In the genomic region with DNA sequence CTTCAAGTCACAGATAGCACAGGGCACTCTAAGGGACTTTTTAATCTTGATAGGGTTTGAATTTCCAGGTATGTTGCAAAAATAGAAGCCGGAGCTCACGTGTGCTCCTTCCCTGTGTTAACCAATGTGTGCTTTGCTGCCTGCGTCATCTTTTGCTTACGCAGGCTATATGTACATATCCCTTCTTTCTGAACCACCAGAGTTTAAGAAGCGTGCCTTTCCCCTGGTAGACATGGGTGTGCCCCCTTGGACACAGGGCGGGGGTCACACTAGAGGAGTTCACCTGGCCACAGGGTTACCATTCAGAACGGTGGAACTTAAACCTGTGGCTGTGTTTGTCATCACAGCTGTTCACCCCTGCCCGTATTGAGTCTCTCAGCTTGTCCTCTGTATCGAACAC, we compare ENCODE assay signal across 25 mouse cellular contexts. TPM values are rescaled to one million over a fixed set of nuclear protein-coding genes. Genes with fewer than 3 reads are reported as not detected.
A peak's percentile ranks its signal among the peaks of the same experiment; 100 is the strongest.
DNase-seq lines count a peak whose midpoint lies in the region; ATAC-seq and TF ChIP-seq lines count a peak whose summit lies in the region.
"Had no signal": no experiment of that assay in that cellular context is flagged by ENCODE, and none has a peak within 500 bp of the region (broad histone marks: within the 10 kb centered on the region; RNA-seq: fewer than 3 reads in every experiment).

No protein-coding gene starts in this region.

- H3K27ac ChIP-seq in stomach, embryonic 14.5 days (ENCODE audit: low read length): no peak overlapping the region; the same call in 1 of the 2 replicates
- H3K27ac ChIP-seq in stomach, embryonic 15.5 days: peak overlapping the region; percentile 61; the same call in 1 of the 2 replicates
- H3K27ac ChIP-seq in stomach, postnatal 0 days (replicated peaks): peak overlapping the region; percentile 49
- H3K27ac ChIP-seq: embryonic facial prominence, embryonic 13.5 days; embryonic facial prominence, embryonic 15.5 days; forebrain, embryonic 13.5 days had no signal

- H3K4me3 ChIP-seq in stomach, embryonic 14.5 days (ENCODE audit: low read depth, low read length): no peak overlapping the region
- no peak overlapping the region for H3K4me3 ChIP-seq in stomach, embryonic 15.5 days (replicated peaks)
- H3K4me3 ChIP-seq in stomach, postnatal 0 days (ENCODE audit: low read depth, low read length): no peak overlapping the region
- H3K4me3 ChIP-seq: embryonic facial prominence, embryonic 13.5 days; embryonic facial prominence, embryonic 15.5 days; erythroblast, embryonic 14.5 days; forebrain, embryonic 13.5 days had no signal

- WGBS in stomach, embryonic 14.5 days: 68% methylated on average over 9 of the region's 9 CpGs
- WGBS in stomach, embryonic 15.5 days: 67% methylated on average over 9 of the region's 9 CpGs
- 62% methylated on average over 9 of the region's 9 CpGs for WGBS in stomach, postnatal 0 days

- ATAC-seq in stomach, embryonic 14.5 days (ENCODE audit: insufficient number of reproducible peaks, insufficient read depth, low FRiP score, low read depth): 0 out of 2 replicates have a peak, but pooled peaks have one; percentile 16
- ATAC-seq in stomach, embryonic 15.5 days (ENCODE audit: insufficient read depth, low FRiP score, low read depth): peak; percentile 57; the same call in 1 of the 2 replicates
- ATAC-seq in stomach, postnatal 0 days (ENCODE audit: low FRiP score, low TSS enrichment): peak; percentile 86
- no peak for ATAC-seq in erythroid progenitor cell, adult 5-6 weeks (replicated peaks; ENCODE audit: low FRiP score, poor library complexity, severe bottlenecking)
- ATAC-seq: forebrain, embryonic 13.5 days; forebrain, embryonic 16.5 days had no signal

- no peak overlapping the region for H3K9ac ChIP-seq in stomach, embryonic 14.5 days (replicated peaks; ENCODE audit: low read depth, low read length)
- H3K9ac ChIP-seq in stomach, embryonic 15.5 days: no peak overlapping the region
- H3K9ac ChIP-seq in stomach, postnatal 0 days (ENCODE audit: low read length): no peak overlapping the region
- H3K9ac ChIP-seq: embryonic facial prominence, embryonic 13.5 days; embryonic facial prominence, embryonic 15.5 days; forebrain, embryonic 13.5 days had no signal

- H3K4me2 ChIP-seq in stomach, embryonic 14.5 days (replicated peaks; ENCODE audit: low read depth, low read length): no peak overlapping the region
- no peak overlapping the region for H3K4me2 ChIP-seq in stomach, embryonic 15.5 days
- H3K4me2 ChIP-seq in stomach, postnatal 0 days (replicated peaks; ENCODE audit: low read depth): no peak overlapping the region
- H3K4me2 ChIP-seq: embryonic facial prominence, embryonic 13.5 days; embryonic facial prominence, embryonic 15.5 days; forebrain, embryonic 13.5 days had no signal

- TF ChIP-seq EP300 in stomach, postnatal 0 days (optimal IDR thresholded peaks at IDR 0.05): no peak

- no peak for TF ChIP-seq CTCF in stomach, postnatal 0 days (IDR thresholded peaks at IDR 0.05; ENCODE audit: low read depth)

- no peaks in the 10 kb centered on the region for H3K9me3 ChIP-seq in stomach, embryonic 14.5 days (ENCODE audit: control insufficient read depth, low read depth, low read length)
- H3K9me3 ChIP-seq in stomach, embryonic 15.5 days: no peaks in the 10 kb centered on the region
- H3K9me3 ChIP-seq in stomach, postnatal 0 days (ENCODE audit: control insufficient read depth, low read length): no peaks in the 10 kb centered on the region
- H3K9me3 ChIP-seq: embryonic facial prominence, embryonic 13.5 days; embryonic facial prominence, embryonic 15.5 days; forebrain, embryonic 13.5 days had no signal

- H3K36me3 ChIP-seq in stomach, embryonic 14.5 days (ENCODE audit: control insufficient read depth, insufficient read depth, low read length): no peaks in the 10 kb centered on the region
- no peaks in the 10 kb centered on the region for H3K36me3 ChIP-seq in stomach, embryonic 15.5 days
- H3K36me3 ChIP-seq in stomach, postnatal 0 days (ENCODE audit: control insufficient read depth, insufficient read depth, low read length): no peaks in the 10 kb centered on the region
- H3K36me3 ChIP-seq: embryonic facial prominence, embryonic 13.5 days; embryonic facial prominence, embryonic 15.5 days had no signal

- peaks cover 13% of the 10 kb centered on the region; the same call in 1 of the 2 replicates for H3K4me1 ChIP-seq in stomach, embryonic 14.5 days (ENCODE audit: control insufficient read depth, insufficient read depth, low read length)
- peaks cover 14% of the 10 kb centered on the region for H3K4me1 ChIP-seq in stomach, embryonic 15.5 days
- peaks cover 8% of the 10 kb centered on the region; the same call in 1 of the 2 replicates for H3K4me1 ChIP-seq in stomach, postnatal 0 days (replicated peaks; ENCODE audit: control insufficient read depth, insufficient read depth)

- H3K27me3 ChIP-seq in stomach, embryonic 14.5 days (ENCODE audit: control insufficient read depth, insufficient read depth, low read length): no peaks in the 10 kb centered on the region
- H3K27me3 ChIP-seq in stomach, embryonic 15.5 days (replicated peaks): no peaks in the 10 kb centered on the region
- H3K27me3 ChIP-seq in stomach, postnatal 0 days (ENCODE audit: control insufficient read depth, insufficient read depth, low read length): no peaks in the 10 kb centered on the region
- H3K27me3 ChIP-seq: embryonic facial prominence, embryonic 13.5 days; embryonic facial prominence, embryonic 15.5 days; forebrain, embryonic 13.5 days had no signal

- peak; percentile 76 for DNase-seq in stomach, postnatal 0 days (ENCODE audit: low spot score)
- no peak for DNase-seq in frontal cortex, postnatal 10 days (ENCODE audit: low spot score in 2 of 2)
- DNase-seq: adrenal gland, adult 2 months; adrenal gland, postnatal 10 days; adrenal gland, postnatal 25 days; cerebellum, adult 11 months; cerebellum, adult 18-20 months; cerebellum, adult 8-10 months; cerebellum, adult 9-11 months; cerebellum, postnatal 14 days; cerebellum, postnatal 36 days had no signal

RNA-seq across cellular contexts. Expression of a gene that starts 14.5 kb away (rescaled TPM):
- 0.08 and 0.17 TPM in 2 replicates for polyA plus RNA-seq in stomach, embryonic 14.5 days (2014; fragmentation: Nextera tagmentation; extraction: Ambion mirVana)
- 0.32 and 0.40 TPM in 2 replicates for polyA plus RNA-seq in stomach, embryonic 15.5 days (2015; fragmentation: Nextera tagmentation; extraction: Ambion mirVana)
- 122 and 133 TPM in 2 replicates for polyA plus RNA-seq in stomach, postnatal 0 days (2015; fragmentation: Nextera tagmentation; extraction: Ambion mirVana)
- not detected in 2 replicates for total RNA-seq in erythroid progenitor cell, adult 5-6 weeks (2015; ENCODE audit: low replicate concordance)
- total RNA-seq in erythroid progenitor cell, adult 5-6 weeks (2017; ENCODE audit: low replicate concordance): not detected in 2 replicates
- total RNA-seq: adrenal gland, adult 2 months; adrenal gland, postnatal 25 days; adrenal gland, postnatal 4 days; MEL had no signal
- polyA plus RNA-seq: adrenal gland, adult 2 months; brain, embryonic 14.5 days; embryonic facial prominence, embryonic 11.5 days; embryonic facial prominence, embryonic 13.5 days; erythroblast, embryonic 14.5 days; forebrain, embryonic 11.5 days had no signal

RNA-seq across cellular contexts. Expression of a gene that starts 35.6 kb away (rescaled TPM):
- polyA plus RNA-seq in stomach, embryonic 14.5 days (2014; fragmentation: Nextera tagmentation; extraction: Ambion mirVana): 3.4 and 3.5 TPM in 2 replicates
- polyA plus RNA-seq in stomach, embryonic 15.5 days (2015; fragmentation: Nextera tagmentation; extraction: Ambion mirVana): 0.87 and 2.2 TPM in 2 replicates
- 2.9 and 3.3 TPM in 2 replicates for polyA plus RNA-seq in stomach, postnatal 0 days (2015; fragmentation: Nextera tagmentation; extraction: Ambion mirVana)
- not detected in 2 replicates for total RNA-seq in erythroid progenitor cell, adult 5-6 weeks (2015; ENCODE audit: low replicate concordance)
- total RNA-seq in erythroid progenitor cell, adult 5-6 weeks (2017; ENCODE audit: low replicate concordance): not detected in 2 replicates
- total RNA-seq: adrenal gland, adult 2 months; adrenal gland, postnatal 10 days; adrenal gland, postnatal 25 days; adrenal gland, postnatal 4 days; common myeloid progenitor, adult 5-6 weeks; MEL had no signal
- polyA plus RNA-seq: adrenal gland, adult 2 months; brain, embryonic 14.5 days; embryonic facial prominence, embryonic 11.5 days; embryonic facial prominence, embryonic 13.5 days; erythroblast, embryonic 14.5 days; forebrain, embryonic 11.5 days; forebrain, embryonic 13.5 days; forebrain, embryonic 16.5 days had no signal

Comparison
In these comparisons a context has a peak if more than half of its experiments do, and no peak if none do; other contexts are left out.
1. RNA of a gene that starts 14.5 kb away (polyA plus RNA-seq): 122 to 133 TPM in stomach, postnatal 0 days; 0.32 to 0.40 TPM in stomach, embryonic 15.5 days and 0.08 to 0.17 TPM in stomach, embryonic 14.5 days; every median in the first group is over 10 times any median in the second.